Mouse (Mus musculus) natural killer cell, adult 2 months (primary cell): ENCODE results near the gene Ccdc155.

Source experiments
- DNase-seq, 2 experiments: peaks; one replicate each; pipeline ENCODE4 v3.0.0; 2022; ENCODE audit warnings: low spot score in 2 of 2

Gene Ccdc155

DNA sequence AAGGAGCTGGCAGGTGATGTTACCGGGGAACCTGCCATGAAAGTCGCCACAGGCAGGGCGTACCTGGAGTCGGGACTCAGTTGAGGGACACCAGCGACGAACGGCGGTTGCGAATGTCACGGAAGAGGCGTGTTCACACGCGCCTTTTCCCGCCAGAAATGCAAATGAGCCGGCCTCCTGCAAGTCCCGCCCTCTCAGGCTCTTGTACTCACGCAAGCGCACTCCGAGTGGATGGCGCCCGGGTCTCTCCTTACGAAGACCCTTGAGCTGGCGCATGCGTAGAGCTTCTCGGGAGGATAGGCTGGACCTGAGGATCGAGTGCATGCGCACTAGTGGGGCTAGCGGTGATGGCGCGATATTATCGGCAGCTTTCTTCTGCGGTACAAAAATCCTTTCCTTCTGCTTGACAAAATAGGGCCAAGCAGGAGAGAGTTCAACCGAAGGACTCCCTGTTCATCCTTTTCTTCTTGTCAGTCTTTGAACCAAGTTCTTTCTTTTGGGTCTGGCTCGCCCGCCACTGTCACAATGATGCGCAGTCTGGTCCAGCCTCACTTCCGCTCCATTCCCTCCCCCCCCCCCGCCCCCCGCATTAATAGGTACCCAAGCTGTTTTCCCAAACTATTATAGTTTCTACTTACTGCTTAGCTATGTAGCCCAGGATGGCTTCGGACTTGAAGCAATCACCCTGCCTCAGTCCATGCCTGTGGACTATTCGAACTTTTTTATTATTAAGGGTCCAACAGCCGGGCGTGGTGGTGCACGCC, at the start of gene Ccdc155:
Gene Ccdc155 (minus strand): TSS at position 513 of the 764 bp plus-strand sequence.
- DNase-seq: peak; percentile 86 to 89

DNA sequence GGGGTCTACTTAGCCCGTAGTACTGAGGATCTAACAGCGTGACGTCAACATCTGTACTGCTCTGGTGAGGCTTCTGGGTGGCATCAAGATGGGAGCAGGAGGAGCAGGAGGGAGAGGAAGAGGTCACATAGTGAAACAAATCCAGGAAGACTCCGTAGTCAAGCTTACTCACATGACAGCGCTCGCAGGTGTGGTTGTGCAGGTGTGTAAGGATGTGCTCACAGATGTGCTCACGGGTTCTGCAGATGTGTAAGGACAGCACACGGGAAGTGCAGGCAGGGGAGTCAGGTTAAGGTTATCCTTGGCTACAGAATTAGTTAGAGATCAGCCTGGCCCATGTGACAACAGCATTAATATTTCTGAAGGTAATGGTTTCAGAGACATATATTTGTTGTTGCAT, 49.1 kb upstream of the Ccdc155 start:
- DNase-seq: no peak

GRCm38 (mm10) chr7:45247666-45248065, 43.0 kb upstream of the Ccdc155 start:
- no peak for DNase-seq

DNA sequence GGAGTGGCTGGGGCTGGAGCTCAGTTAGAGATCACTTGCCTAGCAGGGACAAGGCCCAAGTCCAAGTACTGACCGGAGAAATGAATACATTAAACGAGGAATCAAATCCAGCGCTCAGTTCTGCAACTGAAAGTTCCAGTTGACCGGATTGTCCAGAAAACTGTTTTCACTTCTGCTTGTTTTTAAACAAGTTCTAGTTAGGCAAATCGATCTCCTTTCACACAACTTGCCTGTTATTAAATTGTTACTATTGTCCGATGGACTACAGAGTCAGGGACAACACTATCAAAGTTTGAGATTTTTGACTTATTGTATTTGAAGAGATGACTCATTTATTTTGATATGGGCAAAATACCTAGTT, 36.7 kb upstream of the Ccdc155 start:
- no peak for DNase-seq

DNA sequence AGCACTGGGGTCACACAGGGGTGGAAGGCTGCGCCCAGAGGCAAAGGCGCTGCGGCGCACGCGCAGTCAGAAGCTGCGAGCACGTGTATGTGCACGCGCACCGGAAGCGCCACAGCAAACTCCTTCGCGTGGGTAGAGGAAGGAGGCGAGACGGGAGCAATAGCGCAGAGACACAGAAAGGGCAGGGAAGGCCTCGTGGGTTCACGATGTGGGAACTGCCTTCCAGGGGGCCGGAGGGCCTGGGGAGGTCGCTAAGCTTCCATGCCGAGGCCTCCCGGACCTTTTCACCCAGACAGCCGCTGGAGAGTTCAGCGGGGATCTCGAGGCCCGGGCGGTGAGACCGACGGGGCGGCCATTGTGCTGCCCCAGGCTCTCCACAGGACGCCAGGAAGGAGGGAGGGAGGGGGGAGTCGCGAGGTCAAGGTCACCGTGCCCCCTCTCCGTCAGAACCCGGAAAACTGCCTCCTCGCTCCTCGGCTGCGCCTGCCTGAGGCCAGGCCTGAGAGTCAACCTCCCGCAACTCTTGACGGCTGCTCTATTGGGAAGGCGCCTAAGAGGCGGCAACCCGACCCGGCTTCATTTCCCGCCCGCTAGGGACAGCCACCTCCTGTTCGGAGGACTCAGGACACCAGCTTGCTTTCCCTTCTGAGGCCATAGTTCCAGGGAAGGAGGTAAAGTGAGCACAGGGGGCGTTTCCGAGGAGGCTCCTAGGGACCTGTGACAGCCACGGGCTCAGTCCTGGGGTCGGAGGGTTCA, 36.1 kb upstream of the Ccdc155 start, which contains the start of gene Slc6a16:
Gene Slc6a16 (plus strand): TSS at position 453 of the 756 bp plus-strand sequence.
- DNase-seq: no peak

DNA sequence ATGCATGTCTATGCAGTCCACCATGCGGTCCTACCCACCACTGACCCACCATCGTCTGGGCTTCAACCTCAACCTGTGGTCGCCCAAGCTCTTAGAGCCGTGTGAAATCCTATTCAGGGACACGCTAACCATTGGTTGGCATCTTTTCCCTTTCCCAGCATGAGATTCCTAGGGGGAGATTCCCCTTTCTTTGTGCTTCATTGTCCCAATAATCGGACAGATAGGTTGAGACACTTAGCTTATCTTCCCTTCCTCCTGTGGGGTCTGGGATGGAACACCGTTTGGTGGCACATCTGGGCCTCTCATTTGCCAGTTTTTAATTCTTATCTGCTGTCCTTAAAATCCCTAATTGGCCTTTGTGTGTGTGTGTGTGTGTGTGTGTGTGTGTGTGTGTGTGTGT, 35.4 kb upstream of the Ccdc155 start:
- DNase-seq: no peak

DNA sequence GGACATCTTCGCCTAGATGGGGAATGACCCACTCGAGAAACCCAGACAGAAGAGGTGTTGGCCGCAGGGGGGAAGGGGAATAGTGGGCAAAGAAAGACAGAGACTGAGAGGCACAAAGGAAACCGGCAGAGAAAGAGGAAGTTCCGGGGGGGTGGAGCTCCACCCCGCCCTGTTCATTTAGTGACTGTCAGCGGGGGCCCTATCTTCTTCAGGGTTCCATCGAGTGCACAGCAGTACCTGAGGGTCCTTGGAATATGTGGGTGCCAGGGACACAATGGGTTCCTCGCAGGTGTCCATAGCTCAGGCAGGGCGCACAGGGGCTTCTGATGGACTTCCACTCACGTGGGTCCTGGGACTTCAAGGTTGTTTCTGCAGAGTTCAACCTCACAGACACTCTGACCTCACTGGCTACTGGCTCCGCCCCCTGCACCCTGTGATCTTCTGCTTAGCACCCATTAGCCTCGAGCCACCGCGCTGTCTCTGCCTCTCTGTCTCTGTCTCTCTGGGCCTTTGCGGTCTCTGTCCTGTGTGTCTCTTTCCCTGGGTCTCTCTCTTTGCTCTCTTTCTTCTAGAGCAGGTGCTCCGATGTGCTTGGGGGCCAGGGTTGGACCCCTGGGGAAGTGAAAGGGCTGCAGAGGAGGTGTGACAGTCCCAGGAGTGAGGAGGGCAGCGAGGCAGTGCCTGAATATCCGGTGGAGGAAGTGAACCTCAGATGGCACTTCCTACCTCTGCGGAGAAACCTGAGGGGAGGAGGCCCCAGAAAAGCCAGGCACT, 34.2 kb upstream of the Ccdc155 start, which contains the start of gene Cd37:
Gene Cd37 (minus strand): TSS at position 393 of the 774 bp plus-strand sequence.
- peak; percentile 88 to 92 for DNase-seq

GRCm38 (mm10) chr7:45237747-45238699, 33.3 kb upstream of the Ccdc155 start:
- no peak for DNase-seq

DNA sequence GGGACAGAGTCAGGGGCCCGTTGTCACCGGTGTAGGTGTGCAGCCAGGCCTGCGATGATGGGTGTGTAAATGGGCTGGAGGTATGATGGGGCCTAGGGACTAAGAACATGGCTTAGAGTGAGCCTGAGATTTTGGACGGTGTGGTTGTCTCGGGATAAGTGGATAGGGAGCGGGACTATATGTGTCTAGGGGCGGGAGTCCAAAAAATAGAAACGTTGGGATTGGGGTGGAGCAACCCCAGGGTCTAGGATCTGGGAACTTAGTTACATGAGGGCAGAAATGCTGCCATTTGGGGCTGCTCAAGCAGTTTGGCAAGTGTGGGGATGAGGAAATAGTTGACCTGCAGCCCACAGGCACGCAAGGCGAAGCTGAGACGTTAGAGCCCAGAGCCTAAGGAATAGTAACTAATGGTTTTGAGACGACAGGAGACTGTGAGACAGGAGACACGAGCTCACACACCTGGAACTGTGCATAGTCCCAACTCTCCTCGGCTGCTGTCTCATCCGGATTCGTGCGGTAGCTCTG, 31.0 kb upstream of the Ccdc155 start:
- DNase-seq: no peak

GRCm38 (mm10) chr7:45234922-45235571, 30.4 kb upstream of the Ccdc155 start:
- no peak for DNase-seq

- DNase-seq: no peak
Observed at GRCm38 (mm10) chr7:45234333-45234841, 29.7 kb upstream of the Ccdc155 start.

DNA sequence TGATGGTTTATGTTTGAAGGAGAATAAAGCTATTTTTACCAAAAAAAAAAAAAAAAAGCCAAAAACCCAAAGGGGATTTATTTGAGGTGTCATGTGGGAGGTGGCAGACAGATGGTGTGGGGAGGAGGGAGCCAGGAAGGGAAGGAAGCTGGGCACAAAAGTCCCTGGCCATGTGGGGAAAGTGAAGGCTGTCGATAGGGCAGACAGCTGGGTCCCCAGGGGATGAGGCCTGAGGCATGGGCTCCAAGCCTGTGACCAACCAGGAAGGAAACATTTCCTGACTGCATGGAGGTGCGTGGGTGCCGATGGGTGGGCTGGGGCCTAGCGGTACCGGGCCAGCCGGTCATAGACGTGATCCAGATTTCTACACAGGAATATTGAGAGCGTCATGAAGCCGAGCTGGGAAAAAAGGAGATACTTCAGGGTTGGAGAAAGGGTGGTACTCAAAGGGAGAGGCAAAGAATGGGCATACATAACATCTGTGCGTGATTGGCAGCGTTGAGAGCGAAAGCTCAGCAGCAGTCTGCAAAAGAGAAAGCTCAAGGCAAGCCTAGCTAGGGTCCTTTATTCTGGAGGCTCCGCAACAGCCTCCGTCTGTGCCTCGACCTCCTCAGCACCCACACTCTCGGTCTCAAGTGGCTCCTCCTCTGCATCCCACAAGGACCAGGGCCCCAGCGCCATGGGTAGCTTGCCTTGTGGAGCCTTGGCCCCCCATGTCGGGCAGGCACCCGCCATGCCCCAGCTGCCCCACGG, 29.1 kb upstream of the Ccdc155 start:
- DNase-seq: no peak

DNA sequence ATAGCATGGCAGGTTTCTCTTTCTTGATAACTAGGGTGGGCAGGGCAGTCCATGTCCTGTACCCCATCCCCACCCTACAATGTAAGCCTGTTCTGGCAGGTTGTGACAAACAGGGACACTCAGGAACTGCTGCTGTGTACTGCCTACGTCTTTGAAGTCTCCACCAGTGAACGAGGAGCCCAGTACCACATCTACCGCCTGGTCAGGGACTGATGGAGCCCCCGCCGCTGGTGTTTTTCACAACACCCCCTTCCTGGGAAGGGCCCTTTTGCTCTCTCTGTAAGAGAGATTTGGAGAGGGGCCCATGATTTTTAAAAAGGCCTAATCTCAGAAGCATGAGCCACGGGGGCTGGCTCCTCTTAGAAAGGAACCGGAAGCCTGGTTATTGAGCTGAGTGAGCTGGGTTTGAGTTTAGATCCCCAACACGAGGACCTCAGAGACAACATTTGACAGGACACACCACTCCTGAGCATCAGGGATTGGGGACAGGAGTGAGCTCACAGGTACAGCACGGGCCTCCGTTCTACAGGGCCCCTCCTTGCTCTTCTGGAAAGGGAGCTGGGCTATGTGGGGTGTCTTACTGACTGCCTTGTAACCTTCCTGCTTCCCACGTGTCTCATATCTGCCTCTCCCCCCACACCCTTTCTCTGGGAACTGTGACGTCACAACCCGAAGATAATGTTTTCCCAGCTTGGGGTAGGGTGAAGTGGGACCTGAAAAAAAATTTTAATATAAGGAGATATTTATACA, 28.2 kb upstream of the Ccdc155 start:
- DNase-seq: no peak

GRCm38 (mm10) chr7:45231941-45232340, 27.2 kb upstream of the Ccdc155 start:
- DNase-seq: no peak

DNA sequence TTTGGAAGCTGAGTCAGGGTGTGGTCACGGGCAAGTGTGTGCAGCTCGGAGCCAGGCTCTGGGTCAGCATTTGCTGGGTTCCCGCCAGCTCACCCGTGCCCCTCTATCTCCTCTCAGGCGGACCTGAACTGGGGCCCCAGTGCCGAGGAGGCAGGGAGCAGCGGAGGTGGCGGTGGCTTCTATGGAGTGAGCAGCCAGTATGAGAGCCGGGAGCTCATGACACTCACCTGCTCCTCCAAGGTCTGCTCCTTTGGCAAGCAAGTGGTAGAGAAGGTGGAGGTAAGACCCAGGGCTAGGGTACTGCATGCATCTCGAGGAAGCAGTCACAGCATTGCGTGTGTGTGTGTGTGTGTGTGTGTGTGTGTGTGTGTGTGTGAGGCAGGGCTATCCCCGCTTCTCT, 26.5 kb upstream of the Ccdc155 start:
- no peak for DNase-seq

DNA sequence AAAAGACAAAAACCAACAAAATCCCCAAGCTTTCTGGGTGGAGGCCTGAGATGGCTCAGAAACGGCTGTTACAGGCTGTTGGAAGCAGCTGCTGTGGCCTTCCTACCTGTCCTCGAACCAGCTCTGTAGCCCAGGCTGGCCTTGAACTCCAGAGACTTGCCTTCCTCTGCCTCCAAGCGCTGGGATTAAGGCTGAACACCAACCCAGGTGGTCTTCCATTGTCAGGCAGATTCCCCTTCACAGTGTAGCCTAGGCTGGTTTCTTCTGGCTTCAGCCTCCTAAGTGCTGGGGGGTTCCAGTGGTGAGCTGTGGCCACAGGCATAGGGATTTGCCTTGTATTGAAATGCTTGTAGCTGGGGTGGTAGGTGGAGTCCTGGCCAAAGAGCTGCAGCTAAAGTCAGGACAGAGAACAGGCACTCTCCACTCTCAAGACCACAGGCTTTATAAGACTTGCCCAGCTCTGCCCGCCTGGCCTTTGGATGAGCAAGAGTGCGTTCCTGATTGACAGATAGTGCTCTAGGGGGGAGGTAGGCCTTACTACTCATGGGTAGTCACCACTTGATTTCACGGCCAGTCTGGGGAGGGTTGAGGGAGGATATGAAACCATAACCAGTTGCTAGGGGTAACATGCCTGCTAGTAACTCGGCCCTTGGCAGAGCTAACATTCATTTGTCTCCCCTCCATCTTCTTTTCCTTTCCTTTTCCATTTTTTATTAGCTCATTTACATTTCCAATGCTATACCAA, 24.9 kb upstream of the Ccdc155 start:
- peak in 1 of 2 experiments; percentile 48 for DNase-seq

- DNase-seq: no peak
Observed at GRCm38 (mm10) chr7:45229046-45229445, 24.4 kb upstream of the Ccdc155 start.

DNA sequence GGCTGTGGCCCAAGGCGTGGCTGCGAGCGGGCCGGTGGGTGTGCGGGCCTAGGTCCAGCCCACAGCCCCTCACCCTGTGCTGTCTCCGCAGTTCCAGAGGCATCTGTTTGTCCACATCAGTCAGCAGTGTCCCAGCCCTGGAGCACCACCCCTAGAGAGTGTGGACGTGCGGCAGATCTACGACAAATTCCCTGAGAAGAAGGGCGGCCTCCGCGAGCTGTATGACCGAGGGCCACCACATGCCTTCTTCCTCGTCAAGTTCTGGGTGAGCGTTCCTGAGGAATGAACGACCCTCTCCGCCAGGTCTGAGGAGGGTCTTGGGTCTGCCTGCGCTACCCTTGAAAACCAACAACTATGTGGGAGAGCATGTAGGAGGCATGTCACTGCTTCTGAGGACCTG, 23.9 kb upstream of the Ccdc155 start:
- DNase-seq: no peak
